Mouse (Mus musculus) frontal cortex, adult (tissue): ENCODE measurements around the gene Cdc7.
"Not testable (repeated sequence)": the region's sequence is repeated elsewhere in the genome, so short reads cannot be mapped to it uniquely, and the experiment has no call there.

Source experiments
- ATAC-seq: cut with Nextera tagmentation; 2 replicates; pipeline ENCODE4 v1.9.2; 2017; ENCODE audit warnings: mild to moderate bottlenecking, moderate library complexity, mixed read lengths; ENCODE audit not compliant: low TSS enrichment

Gene Cdc7

DNA sequence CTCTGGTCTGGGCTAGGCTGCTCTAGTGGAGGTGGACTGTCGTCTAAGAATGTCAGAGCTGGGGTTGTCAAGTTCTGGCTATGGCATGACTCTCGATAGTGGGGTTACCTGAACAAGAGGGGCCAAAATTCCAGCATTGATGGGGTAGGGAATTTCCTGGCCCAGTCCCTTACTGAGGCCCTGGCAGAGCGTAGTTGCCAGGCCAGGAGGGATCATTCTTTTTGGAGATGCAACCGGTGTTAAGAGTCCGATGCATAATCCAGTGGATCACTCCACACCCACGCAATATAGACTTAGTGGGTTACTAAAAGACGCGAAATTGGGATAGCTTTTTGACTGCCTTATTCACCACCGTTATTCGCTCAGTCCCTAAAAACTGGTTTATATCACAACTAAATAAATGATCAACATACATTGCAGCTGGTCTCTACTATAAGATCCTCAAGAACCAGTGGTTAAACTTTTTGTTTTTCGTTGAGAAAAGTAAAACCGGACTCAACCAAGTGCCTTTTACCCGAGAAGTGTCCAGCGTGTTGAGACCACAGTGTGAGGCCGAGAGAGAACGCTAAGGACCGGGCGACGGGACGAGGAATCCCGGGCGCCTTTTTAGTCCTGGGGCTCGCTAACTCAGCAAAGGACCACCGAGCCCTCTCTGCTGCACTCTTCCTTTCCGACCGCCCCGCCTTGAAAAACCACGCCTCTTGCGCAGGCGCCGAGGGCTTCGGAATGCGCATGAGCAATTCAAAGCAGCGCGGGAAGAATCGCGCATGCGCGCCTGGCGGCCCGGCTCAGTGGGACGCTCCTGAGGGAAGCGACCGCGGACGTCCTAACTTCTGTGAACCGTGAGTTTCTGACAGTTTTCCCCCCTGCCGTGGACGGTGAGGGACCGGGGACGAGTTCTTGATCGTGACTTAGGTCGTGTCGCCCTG, at the start of gene Cdc7:
TSS of gene Cdc7 (plus strand) at position 739 of the 929 bp plus-strand sequence.
- ATAC-seq: peak; percentile 94

DNA sequence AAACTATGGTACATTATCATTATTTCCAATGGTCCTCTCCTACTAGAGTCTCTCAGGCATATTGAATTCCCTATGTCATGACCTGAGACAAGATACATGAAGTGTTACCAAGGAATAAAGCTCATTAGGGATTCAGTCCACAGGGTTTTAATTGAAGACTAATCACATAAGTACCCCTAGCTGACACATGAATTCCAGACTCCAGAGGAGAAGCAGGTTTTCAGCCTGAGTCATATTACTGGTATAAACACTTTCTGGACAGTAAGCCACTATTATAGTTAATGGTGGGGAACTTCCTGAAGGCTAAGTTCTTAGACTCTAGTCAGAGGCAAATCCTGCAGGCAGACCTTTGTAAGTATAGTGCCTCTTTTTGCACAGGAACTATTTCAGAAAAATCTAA, 44.8 kb upstream of the Cdc7 start:
- ATAC-seq: no peak

DNA sequence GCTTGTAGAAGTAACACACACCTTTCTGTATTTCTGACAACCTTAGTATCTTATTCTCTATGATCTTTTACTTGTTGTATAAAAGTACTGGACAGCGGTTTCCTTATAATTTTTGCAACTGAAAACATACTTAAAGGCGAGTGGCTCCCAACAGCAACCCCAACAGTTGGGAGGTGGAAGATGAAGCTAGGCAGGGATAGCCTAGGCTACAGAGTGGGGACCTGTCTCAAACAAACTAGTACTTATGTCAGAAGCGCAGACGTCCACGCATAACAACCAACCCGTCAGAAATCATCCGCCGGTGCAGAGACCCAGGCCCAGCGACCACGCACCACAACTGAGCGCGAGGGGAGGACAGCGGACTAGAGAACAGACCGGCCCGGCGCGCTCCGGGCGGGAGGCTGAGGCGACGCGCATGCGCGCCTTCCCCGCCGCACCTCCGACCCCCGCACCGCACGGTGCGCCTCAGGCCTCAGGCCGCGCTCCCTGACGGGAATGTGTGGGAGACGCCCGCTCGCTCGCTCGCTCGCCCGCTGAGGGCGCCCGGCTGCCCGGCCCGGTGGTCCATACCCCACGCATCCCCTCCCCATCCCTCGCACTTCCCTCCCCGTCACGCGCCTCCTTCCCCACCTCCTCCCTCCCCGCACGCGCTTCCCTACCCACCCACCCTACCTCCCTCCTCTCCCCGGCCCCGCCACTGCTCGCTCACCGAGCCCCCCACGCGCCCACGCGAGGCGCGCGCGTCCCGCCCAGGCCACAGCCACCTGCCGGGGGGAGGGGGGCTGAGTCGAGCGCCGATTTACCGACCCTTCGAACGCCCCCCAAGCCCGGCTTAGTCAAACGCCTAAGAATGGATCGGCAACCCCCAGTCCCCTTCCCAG, 38.4 kb upstream of the Cdc7 start, which contains the start of gene Hfm1:
TSS of gene Hfm1 (minus strand) at position 834 of the 881 bp plus-strand sequence.
- ATAC-seq: peak; percentile 98

DNA sequence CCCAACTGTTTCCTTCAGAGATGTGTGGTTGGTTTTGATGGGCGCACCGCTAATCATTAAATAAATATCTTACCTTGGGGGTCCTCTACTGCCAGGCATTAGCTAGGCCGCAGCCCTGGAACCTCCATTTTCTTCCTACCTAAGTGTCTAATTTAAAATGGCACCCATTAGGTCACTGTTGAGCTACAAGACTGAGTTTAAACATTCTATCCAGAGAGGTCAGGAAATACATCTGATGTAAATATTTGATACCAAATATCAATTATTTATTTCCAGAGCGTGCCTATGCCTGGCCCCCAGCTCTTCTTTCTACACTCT, 37.8 kb upstream of the Cdc7 start:
- ATAC-seq: no peak

DNA sequence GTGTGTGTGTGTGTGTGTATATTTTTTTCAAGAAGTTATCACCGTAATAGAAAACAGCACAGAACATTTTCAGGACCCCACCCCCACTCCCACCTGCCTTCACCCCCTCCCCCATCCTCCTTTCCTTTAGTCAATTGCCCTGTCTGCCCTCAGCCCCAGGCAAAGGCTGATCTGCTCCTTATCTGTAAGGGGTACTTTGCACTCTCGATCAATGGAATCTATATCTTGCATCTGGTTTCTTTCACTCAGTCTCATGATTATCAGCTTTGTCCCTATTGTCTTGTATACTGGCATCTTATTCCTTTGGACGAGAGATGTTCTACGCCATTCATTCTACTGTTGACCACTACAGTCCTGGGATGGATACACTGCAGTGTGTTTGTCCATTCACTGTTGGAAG, 36.1 kb upstream of the Cdc7 start:
- no peak for ATAC-seq

DNA sequence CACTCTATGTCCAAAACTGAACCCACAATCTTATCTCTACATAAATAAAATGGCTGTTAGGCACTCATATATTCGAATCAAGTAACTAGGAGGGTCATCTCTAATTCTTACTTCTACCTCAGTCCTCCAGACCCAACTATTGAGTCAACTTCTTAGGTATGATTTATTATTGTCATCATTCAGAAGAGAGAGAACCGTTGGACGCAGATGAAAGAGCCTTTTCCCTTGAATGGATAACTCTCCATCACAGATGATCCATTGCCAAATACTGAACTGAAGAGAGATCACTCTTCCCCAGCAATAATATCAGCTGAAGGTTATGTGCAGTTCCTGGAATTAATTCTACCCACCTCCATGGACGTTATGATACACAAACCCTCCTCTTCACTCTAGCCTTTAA, 17.8 kb upstream of the Cdc7 start:
- ATAC-seq: no peak

DNA sequence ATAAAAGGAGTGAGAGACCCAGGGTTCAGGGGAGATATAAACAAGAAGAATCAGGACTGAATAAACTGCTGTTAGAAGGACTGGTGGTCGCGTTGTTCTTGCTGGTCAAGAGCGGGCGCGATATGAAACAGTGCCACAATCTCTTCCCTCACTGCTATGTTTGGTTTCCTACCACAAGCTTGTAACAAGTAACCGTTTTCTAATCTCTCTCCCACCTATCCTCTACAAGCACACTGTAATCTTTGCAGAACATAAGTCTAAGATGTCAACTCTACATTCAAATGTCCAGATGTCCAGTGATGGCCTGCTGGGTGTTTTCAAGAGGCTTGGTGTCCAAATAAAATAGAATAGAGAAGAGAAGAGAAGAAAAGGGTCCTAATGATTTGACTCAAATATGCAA, 15.4 kb upstream of the Cdc7 start:
- no peak for ATAC-seq

DNA sequence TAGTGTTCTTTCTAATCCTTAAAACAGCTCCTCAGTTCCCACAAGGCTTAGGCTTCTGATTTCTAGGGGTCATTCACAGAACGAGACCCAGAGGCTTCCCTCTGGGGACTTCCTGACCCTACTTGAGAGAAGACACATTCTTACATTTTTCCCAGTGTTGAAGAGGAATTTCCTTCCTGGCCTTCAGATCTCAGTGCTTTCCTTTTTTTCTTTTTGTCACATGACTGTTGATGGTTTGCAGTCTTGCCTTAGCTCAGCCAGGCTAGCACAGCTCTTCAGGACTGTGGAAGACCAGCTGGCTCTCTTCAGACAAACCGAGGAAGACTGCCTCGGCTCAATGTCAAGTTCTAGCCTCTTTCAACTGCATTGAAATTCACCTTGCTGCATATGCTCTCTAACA, 7.7 kb upstream of the Cdc7 start:
- no peak for ATAC-seq

DNA sequence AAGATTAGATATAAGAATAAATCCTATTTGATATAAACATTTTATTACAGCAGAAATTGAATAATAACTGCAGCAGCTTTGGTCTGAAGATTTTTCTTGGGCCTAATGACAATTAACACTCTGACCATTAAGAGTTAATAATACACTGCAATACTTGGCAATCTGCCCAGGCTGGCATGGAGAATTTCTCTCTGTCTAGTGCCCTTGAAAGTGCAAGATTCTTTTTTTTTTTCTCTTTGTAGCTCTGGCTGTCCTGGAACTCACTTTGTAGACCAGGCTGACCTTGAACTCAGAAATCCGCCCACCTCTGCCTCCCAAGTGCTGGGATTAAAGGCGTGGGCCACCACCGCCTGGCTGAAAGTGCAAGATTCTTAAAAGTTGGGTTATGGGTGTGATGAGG, 5.1 kb upstream of the Cdc7 start:
- ATAC-seq: no peak

DNA sequence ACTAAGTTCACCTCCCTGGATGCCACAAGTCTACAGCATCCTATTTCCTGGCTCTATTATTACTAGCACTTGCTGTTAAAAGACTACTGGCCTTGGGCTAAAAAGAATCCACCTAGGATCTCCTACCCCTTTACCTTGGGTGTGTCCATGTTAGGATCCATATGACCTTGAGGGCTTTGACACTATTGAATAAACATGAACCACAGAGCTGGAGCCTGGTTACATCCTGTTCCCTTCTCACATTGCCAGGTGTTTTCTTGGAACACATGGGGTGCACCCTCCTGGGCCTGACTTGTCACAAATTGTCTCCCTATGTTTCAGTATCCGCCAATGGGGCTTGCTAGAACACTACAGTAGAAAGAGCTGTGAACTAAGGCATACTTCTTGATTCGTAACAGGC, 3.7 kb upstream of the Cdc7 start:
- ATAC-seq: no peak

DNA sequence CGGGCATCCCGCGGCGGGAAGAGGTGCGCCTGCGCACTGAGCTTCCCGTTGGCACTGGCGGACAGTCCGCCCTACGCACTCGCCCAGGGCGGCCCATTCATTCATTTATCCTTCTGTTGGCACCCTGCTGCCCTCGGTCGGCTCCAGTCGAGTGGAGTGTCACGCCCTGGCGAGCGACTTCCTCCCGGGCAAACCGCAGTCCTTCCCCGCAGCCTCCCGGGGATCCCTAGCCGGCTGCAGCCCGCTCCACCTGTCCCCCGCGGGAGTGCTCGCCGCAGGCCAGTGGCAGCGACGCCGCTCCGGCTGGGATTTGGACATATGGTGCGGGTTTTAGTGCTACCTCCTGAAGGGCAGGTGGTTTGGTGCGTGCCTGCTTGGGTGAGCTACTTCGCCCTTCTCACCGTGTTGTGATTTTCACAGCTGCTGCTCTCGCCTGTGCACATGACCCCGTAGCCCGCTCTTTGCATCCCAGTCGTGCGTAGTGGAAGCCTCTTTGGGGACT, 442 bp downstream of the Cdc7 start:
- peak; percentile 93 for ATAC-seq

DNA sequence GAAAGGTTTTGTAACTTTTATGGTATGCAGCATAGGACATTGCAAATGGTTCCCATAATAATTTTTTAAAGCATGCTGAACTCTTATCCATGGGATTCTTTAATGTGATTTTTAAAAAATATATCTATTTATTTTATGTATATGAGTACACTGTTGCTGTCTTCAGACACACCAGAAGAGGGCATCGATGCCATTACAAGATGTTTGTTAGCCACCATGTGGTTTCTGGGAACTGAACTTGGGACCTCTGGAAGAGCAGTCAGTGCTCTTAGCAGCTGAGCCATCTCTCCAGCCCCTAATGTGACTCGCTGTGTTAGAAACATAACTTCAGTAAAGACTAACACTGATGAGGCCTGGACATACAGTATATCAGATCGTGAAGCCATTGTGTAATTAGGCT, 2.3 kb downstream of the Cdc7 start:
- no peak for ATAC-seq

DNA sequence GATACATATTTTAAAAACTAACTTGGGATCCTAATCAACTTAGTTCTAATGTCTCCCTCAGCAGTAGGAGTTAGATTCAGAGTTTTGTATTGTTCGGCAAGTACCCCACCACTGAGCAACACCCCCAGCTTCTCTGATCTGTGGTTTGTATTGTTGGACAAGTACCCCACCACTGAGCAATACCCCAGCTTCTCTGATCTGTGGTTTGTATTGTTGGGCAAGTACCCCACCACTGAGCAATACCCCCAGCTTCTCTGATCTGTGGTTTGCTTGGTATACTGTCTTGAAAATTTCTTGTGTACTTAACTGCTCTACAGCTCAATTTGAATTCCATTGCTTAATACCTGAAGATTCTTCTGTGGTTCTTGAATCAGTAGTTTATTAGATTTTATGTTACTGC, 3.5 kb downstream of the Cdc7 start:
- ATAC-seq: no peak

DNA sequence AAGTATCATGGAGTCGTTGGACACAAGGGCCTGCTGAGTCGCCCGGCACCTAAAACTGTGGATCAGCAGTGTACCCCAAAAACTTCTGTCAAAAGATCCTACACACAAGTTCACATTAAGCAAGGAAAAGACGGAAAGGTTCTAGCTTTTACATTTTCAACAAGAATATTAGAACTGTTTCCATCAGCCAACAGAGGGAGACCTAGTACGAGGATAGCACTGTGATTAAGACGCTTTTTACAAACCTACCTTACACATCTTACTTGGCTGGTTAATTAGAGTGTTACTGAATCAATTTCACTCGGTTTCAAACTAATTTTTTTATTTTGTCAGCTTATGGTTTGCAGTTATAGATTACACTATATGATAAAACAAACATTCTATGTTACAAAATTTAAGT, 9.8 kb downstream of the Cdc7 start:
- ATAC-seq: no peak

DNA sequence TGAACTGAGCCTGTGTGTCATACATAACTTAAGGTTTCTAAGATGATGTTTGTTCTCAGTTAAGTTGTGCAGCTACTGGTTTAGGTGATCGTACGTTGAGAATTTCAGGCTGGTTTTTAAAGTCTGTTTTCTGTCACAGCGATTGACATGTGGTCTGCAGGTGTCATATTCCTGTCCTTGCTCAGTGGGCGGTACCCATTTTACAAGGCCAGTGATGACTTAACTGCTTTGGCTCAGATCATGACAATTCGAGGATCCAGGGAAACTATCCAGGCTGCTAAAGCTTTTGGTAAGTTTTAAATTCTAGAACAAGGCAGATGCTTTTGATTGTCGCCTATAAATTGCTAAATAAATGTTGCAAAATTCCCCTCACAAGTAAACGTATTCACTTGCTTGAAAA, 15.0 kb downstream of the Cdc7 start:
- ATAC-seq: no peak

DNA sequence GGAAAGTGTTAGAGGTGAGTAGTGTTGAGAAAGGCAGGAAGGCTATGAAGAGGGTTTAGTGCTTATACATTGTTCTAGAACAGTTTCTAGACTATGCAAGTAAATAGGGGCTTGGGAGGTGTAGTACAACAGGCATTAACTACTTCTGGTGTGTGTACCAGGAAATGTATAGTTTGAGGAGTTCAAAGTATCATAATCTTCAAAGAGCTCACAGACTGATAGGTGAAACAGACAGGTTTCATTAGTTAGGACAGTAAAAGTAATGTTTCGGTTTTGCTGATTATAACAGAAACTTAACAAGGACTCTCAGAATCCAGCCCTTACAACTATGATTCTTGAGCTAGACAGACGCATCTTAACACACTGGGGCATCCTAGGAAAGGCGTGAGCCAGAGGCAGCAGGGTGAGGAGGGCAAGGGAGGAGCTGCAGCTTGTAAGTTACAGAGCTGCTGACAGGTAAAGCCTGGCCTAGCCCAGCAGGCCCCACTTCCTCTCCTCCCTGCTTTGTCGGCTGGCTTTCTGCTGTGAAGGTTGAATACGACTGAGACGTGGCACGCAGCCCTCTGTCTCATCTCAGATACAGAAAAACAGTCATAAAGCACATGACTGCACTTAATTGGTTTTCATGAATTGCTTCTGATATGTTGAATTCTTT, 18.3 kb downstream of the Cdc7 start:
- ATAC-seq: no peak

DNA sequence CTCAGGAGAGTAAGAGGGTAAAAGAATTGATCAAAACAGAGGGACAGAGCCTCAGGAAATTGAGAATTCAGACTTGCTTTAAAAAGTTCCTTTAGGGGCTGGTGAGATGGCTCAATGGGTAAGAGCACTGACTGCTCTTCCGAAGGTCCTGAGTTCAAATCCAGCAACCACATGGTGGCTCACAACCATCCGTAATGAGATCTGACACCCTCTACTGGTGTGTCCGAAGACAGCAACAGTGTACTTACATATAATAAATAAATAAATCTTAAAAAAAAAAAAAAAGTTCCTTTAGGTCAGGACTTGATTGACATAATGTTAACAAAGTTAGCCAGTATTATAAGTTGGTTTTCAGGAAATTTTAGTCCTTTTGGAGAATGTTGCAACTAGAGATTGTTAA, 20.8 kb downstream of the Cdc7 start:
- not testable (repeated sequence) for ATAC-seq

DNA sequence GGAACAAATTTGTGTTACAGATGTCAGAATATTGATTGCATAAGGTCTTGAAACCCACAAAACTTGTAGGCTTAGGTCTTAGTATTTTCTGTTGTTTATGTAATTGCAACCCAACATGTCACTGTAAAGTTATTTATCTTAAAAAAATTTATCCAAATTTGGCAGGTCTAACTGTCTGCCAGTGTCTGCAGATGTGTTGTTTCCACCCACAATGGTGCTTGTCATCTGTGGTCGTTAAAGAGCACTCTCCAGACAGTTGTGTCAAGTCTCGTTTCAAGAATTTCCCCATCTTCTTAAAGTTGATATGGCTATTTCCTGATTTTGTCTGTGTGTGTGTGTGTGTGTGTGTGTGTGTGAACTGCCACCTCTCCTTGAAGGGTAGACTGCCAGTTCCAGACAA, 21.5 kb downstream of the Cdc7 start:
- no peak for ATAC-seq

DNA sequence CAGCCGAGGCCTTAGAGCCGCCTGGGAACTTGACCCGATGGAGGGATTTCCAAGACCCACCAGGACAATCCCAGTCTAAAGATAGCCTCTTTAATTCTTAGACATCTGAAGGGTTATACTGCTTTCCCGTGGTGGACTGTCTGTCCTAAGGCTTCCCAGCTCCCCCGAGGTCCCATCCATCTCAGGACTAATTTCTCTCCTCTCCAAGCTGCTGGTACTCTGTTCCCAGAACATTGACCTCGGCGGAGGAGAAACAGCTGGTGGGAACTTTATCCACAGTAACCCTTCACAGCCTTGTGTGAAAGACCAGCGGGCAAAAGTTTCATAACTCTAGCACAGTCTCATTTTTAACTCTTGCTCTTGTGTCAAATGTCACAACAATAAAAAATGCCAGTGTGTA, 25.1 kb downstream of the Cdc7 start:
- ATAC-seq: no peak

DNA sequence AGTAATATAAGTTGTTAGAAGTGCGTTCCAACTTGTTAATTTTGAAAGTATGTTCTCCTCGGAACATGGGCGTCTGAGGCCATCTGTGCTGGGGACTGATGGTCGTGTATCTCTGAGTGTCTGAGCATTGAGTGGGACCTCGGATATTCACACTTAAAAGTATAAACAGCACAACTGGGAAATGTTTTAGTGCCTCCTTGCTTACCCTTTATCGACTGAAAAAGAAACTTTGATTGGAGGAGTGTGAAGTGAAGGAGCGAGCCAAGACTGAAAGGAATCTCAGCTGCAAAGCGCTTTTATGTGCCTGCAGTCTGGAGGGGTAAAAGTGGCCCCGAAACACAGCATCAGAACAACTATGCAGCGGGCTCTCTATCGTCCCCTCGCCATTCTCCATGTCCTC, 25.7 kb downstream of the Cdc7 start:
- ATAC-seq: no peak

DNA sequence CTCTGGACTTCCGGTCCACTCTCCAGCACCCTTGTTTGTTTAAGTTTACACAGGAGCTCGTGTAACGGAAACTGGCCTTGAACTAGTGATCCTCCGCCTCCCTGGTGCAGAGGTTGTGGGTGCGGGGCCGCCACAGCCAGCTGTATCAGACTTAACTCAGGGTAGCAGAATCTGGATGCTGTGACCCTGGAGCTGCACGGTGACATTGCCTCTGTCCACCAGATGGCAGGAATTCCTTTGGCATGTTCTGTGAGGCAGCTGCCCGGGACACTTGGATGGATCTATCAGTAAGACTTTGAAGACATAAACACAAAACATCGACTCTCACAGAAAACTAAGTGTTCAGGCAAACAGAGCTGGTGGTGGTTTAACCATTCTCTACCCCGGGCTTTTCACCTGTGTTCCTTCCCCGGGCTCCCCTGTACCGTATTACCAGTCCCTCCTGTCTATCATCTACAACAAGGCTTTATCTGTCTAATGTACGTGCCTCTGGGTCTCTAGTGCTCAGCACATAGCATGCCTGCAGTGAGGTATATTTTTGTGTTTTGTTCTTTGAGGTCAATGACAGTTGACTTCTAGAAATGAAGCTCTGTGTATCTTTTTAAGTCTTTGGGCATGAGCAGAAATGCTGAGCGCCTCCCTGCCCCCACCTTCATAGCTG, 26.6 kb downstream of the Cdc7 start:
- ATAC-seq: no peak
